Mouse (Mus musculus) forebrain, embryonic 12.5 days (tissue): ENCODE measurements at regions not wholly inside any gene's neighbourhood (a gene's known extent, or its start where the extent isn't known, plus 50 kb on each side); places are given as distances from the start of the nearest gene placed in this dataset.

Source experiments
- ATAC-seq: fragments of 200-750 bp; cut with Nextera tagmentation; 2 replicates; pipeline ENCODE4 v1.8.0; 2017; ENCODE audit warnings: moderate TSS enrichment; ENCODE audit not compliant: low FRiP score
- H3K27ac ChIP-seq: fragments of 300-500 bp; sonication (generic); 2 replicates; pipeline ENCODE4 v1.5.1; 2016; ENCODE audit warnings: mild to moderate bottlenecking
- H3K27me3 ChIP-seq: fragments of 300-500 bp; sonication (generic); 2 replicates; pipeline ENCODE4 v1.6.1; 2016; ENCODE audit warnings: mild to moderate bottlenecking
- H3K36me3 ChIP-seq: fragments of 300-500 bp; sonication (generic); replicated peaks from 2 replicates; pipeline ENCODE4 v1.6.1; 2016; ENCODE audit warnings: mild to moderate bottlenecking
- H3K4me1 ChIP-seq: fragments of 300-500 bp; sonication (generic); 2 replicates; pipeline ENCODE4 v1.6.1; 2016
- H3K4me2 ChIP-seq: fragments of 300-500 bp; sonication (generic); 2 replicates; pipeline ENCODE4 v1.6.1; 2016; ENCODE audit warnings: mild to moderate bottlenecking, moderate library complexity
- H3K4me3 ChIP-seq: fragments of 300-500 bp; sonication (generic); replicated peaks from 2 replicates; pipeline ENCODE4 v1.5.1; 2016; ENCODE audit warnings: mild to moderate bottlenecking
- H3K9ac ChIP-seq: fragments of 300-500 bp; sonication (generic); 2 replicates; pipeline ENCODE4 v1.6.1; 2016; ENCODE audit warnings: mild to moderate bottlenecking
- H3K9me3 ChIP-seq: fragments of 300-500 bp; sonication (generic); 2 replicates; pipeline ENCODE4 v1.6.1; 2016
- WGBS: fragments of 180-500 bp; shearing (Covaris S2); methylation state at CpG from one replicate; pipeline ENCODE4 v1.1.7; 2016; 5-methylcytosine and 5-hydroxymethylcytosine counted together

DNA sequence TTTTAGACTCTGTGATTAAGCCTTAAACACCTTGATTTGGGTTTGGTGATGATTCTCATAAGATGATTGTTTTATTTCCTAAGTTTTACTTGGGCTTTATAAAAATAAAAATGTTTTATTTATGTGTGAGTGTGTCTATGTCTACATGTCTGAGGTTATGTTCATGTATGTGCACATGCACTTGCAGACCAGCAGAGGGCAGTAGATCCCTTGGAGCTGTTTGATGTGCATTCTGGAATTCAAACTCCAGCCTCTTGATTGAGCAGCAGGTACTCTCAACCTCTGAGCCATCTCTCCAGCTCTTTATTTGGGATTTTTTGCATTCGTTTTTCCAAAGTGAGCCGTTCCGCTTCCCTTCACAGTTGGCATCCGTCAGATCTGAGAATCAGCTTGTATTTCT, 161.8 kb upstream of the Mocs1 start:
- ATAC-seq, result no peak

DNA sequence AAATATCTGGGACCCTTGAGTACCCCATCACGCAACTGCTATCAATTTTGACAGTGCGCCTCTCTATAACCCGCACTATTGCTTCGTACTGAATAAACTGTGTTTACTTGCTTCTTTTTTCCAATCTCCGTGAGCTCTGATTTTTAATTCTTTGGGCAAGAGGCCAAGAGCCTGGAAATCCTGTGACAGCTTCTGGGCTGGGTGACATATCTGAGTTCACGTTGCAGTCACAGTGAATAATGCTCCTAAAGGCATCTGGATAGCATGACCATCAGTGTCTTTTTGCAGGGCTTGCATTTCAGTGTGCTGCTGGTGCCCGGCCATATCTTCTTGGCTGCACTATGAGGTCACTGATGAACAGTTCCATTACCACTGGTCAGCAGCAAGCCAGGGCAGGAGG, 158.2 kb upstream of the Mocs1 start:
- Histone ChIP-seq H3K27me3 (no peaks in the 10 kb centered on the region), H3K4me3 (no peak overlapping the region), H3K9me3 (0 out of 2 replicates have a peak, but pooled peaks cover 4% of the 10 kb centered on the region), H3K4me1 (peaks cover 4% of the 10 kb centered on the region; the same call in 1 of the 2 replicates), H3K27ac (no peak overlapping the region), H3K36me3 (no peaks in the 10 kb centered on the region), H3K9ac (no peak overlapping the region), H3K4me2 (no peak overlapping the region)
- 89% methylated on average over 7 of the region's 7 CpGs for WGBS
- ATAC-seq, result no peak

More for the DNA sequence above, 161.8 kb upstream of the Mocs1 start:
- no peaks in the 10 kb centered on the region for H3K4me1 ChIP-seq
- H3K27ac ChIP-seq, result no peak overlapping the region
- no peak overlapping the region for H3K4me2 ChIP-seq
- H3K4me3 ChIP-seq, result no peak overlapping the region
- H3K27me3 ChIP-seq, result peaks cover 5% of the 10 kb centered on the region; the same call in 1 of the 2 replicates
- H3K36me3 ChIP-seq, result no peaks in the 10 kb centered on the region
- 89% methylated on average over 4 of the region's 4 CpGs for WGBS
- H3K9me3 ChIP-seq, result 0 out of 2 replicates have a peak, but pooled peaks cover 4% of the 10 kb centered on the region
- no peak overlapping the region for H3K9ac ChIP-seq

DNA sequence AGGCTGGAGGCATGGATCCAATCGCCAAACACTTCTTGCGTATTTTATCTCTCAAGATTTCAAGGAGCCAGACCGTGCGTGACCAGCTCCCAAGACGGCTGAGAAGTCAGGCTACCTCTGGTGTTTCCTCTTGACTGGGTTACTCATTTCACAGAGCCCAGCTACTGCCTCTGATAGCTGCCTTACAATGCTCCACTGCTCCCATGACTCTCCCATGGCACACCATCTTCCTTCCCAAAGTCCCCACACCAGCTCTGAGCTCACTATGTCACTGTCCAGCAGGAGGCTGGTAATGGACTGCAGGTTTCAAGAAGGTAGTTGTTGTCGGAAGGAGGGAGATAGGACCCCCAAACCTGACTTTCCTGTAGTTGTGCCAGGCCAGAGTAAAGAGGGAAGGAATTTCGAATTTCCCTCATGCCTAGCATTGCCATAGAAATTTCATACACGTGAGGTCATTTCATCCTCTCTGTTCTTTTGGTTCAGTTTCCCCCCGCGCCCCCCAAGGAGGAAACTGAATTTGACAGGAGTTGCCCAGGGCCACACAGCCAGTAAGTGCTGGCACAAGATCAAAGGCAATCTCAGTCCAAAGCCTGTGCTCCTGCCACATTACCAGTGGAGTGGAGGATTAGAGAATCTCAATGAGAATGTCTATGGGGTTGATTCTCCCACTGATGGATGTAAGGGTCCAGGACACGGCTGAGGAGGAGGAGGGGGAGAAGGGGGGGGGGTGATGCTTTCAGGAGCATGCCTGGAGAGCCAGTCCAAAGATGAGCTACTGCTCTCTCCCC, 155.3 kb upstream of the Mocs1 start:
- no peaks in the 10 kb centered on the region for H3K36me3 ChIP-seq
- WGBS, result 69% methylated on average over 11 of the region's 11 CpGs
- H3K9me3 ChIP-seq, result 0 out of 2 replicates have a peak, but pooled peaks cover 4% of the 10 kb centered on the region
- H3K4me3 ChIP-seq, result no peak overlapping the region
- no peak overlapping the region for H3K27ac ChIP-seq
- ATAC-seq, result 0 out of 2 replicates have a peak, but pooled peaks have one; percentile 36
- H3K4me2 ChIP-seq, result no peak overlapping the region
- H3K4me1 ChIP-seq, result peaks cover 4% of the 10 kb centered on the region; the same call in 1 of the 2 replicates
- H3K9ac ChIP-seq, result no peak overlapping the region
- H3K27me3 ChIP-seq, result 0 out of 2 replicates have a peak, but pooled peaks cover 6% of the 10 kb centered on the region

DNA sequence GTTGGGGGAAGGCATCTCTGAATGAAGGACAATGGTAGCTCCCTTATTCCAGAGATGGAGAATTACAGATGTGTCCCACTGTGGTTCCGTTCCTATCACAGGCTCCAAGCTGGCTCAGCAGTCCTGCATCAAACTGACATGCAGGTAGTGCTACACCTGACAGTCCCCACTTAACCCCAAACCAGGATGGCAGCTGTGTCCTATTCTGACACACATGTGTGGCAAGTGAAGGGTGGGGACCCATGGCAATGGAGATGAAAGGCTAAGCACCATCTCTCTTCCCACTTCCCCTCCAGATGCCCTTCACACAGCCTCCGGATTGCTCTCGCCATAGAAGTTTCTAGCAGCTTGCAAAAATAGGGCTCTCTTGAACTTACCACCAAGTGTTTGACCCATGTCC, 153.2 kb upstream of the Mocs1 start:
- no peak for ATAC-seq
- 0 out of 2 replicates have a peak, but pooled peaks cover 4% of the 10 kb centered on the region for H3K9me3 ChIP-seq

DNA sequence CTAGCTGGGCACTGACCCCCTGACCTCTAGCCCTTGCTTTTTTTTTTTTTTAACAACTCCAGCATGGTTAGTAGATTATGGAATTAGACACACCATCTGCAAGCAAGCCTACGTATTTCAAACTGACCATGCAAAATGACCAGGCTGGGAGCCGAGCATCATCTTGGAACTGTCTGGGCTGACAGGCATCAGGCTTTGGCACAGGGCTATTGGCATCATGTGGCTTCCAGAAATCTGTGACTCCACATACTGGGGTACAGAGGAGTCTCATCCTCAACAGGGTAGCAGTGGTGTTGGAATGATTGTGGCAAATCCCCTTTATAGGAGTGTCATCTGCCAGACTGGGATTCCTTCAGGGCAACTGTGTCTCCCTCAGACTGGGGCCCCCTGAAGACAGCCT, 152.7 kb upstream of the Mocs1 start:
- Histone ChIP-seq H3K27ac (no peak overlapping the region), H3K9me3 (no peaks in the 10 kb centered on the region), H3K36me3 (no peaks in the 10 kb centered on the region), H3K4me3 (no peak overlapping the region), H3K4me1 (peaks cover 4% of the 10 kb centered on the region; the same call in 1 of the 2 replicates), H3K9ac (no peak overlapping the region), H3K27me3 (0 out of 2 replicates have a peak, but pooled peaks cover 6% of the 10 kb centered on the region), H3K4me2 (no peak overlapping the region)
- 77% methylated on average over 2 of the region's 2 CpGs for WGBS
- no peak for ATAC-seq

More for the DNA sequence above, 153.2 kb upstream of the Mocs1 start:
- H3K27ac ChIP-seq, result no peak overlapping the region
- no peaks in the 10 kb centered on the region for H3K36me3 ChIP-seq
- no peak overlapping the region for H3K4me3 ChIP-seq
- H3K9ac ChIP-seq, result no peak overlapping the region
- H3K27me3 ChIP-seq, result 0 out of 2 replicates have a peak, but pooled peaks cover 6% of the 10 kb centered on the region
- H3K4me1 ChIP-seq, result peaks cover 4% of the 10 kb centered on the region; the same call in 1 of the 2 replicates
- no peak overlapping the region for H3K4me2 ChIP-seq
- 97% methylated on average over 3 of the region's 3 CpGs for WGBS

DNA sequence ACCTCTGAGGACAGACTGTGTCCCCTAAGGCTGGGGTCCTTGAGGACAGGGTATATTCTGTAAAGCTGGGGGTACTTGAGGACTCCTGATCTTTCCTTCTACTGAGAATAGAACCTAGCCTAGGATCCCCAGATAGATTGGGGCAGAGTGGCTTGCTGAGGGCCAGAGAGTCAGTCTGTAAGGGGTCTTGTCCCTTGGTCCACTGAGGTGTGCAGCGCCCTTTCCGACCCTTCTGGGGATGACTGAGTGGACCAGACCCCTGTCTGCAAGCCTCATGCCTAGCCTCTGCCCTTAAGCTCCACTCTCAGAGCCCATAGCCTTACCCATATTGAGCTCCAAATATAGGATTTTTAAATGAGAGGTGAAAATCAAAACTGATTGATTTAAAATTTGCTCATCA, 152.2 kb upstream of the Mocs1 start:
- no peak overlapping the region for H3K4me3 ChIP-seq
- H3K9me3 ChIP-seq, result no peaks in the 10 kb centered on the region
- 92% methylated on average over 2 of the region's 2 CpGs for WGBS
- H3K4me2 ChIP-seq, result no peak overlapping the region
- H3K27me3 ChIP-seq, result 0 out of 2 replicates have a peak, but pooled peaks cover 6% of the 10 kb centered on the region
- no peak for ATAC-seq
- H3K27ac ChIP-seq, result no peak overlapping the region
- H3K4me1 ChIP-seq, result peaks cover 4% of the 10 kb centered on the region; the same call in 1 of the 2 replicates
- no peaks in the 10 kb centered on the region for H3K36me3 ChIP-seq
- no peak overlapping the region for H3K9ac ChIP-seq

DNA sequence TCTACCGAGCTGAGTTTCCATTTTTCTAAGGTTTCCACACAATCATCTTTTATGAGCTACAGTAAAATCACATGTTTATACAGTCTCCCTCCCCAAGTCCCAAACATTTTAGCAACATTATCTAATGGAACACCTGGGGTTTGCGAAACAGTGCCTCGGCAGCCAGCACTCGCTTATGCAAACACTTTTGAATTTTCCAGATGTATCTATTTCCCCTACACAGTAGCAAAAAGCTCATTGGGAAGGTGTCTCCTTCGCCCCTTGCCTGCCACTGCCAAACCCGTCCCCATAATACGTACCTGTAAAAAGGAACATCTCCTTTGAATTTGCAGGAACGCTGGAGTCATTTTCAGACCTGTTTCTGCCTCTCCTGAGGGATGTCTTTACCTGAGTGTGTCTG, 149.6 kb upstream of the Mocs1 start:
- Histone ChIP-seq H3K9me3 (no peaks in the 10 kb centered on the region), H3K36me3 (no peaks in the 10 kb centered on the region), H3K27ac (no peak overlapping the region), H3K4me2 (no peak overlapping the region), H3K9ac (no peak overlapping the region), H3K4me1 (no peaks in the 10 kb centered on the region), H3K4me3 (no peak overlapping the region), H3K27me3 (0 out of 2 replicates have a peak, but pooled peaks cover 6% of the 10 kb centered on the region)
- WGBS, result 84% methylated on average over 8 of the region's 8 CpGs
- no peak for ATAC-seq

DNA sequence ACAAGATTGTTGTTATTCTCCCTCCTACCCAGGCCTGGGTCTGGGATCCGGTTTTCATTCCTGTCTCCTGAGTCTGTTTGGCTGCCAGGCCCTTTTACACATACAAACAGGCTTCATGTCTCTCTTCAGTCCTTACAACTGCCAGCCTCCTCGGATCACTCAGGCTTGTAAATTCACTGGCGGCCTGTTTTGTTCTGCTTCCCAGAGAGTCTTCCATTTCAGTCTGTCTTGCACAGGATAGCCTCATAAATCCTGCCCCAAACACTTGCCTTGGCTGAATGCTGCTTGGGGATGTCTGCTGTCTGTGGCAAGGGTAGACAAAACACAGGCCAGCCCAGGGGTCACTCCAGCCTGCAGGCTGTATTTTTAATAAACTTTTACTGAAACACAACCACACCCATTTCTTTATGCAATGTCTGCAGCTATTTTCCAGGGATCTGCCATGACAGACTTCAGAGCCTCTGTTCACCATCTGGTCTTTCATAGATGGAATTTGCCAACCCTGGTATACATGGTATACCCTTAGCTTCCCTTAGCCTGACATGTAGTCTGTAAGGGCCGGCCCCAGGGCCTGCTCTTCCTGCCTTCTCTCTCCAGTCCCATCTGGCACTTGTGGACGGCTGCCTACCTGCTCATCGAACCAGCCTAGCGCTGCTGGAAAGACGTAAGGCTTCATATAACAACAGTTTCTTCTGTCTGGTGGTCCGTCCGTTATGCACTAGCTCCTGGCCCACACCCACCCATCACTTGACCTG, 149.0 kb upstream of the Mocs1 start:
- Histone ChIP-seq H3K36me3 (no peaks in the 10 kb centered on the region), H3K27ac (no peak overlapping the region), H3K4me3 (no peak overlapping the region), H3K4me2 (no peak overlapping the region), H3K4me1 (no peaks in the 10 kb centered on the region), H3K9ac (no peak overlapping the region), H3K27me3 (0 out of 2 replicates have a peak, but pooled peaks cover 6% of the 10 kb centered on the region), H3K9me3 (no peaks in the 10 kb centered on the region)
- 80% methylated on average over 10 of the region's 10 CpGs for WGBS
- no peak for ATAC-seq

DNA sequence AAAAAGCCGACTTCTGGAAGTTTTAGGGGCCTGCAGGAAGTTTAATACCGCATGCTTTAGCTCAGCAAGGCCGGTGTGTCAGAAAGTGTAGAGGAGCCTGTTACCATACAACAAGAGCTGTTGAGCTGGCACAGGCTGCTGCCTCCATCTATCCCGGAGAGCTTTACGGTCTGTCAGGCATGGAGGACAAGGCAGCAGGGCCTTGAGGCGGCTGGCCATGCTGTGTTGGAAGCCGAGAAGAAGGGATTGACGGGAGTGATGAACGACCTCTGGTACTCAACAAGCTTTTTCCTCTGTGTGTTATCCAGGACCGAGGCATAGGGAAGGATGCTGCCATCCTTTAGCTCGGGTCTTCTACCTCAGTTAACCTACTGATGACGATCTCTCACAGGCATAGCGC, 146.8 kb upstream of the Mocs1 start:
- no peak for ATAC-seq
- Histone ChIP-seq H3K9me3 (no peaks in the 10 kb centered on the region), H3K27me3 (no peaks in the 10 kb centered on the region), H3K4me1 (no peaks in the 10 kb centered on the region), H3K4me3 (no peak overlapping the region), H3K9ac (no peak overlapping the region), H3K27ac (no peak overlapping the region), H3K36me3 (no peaks in the 10 kb centered on the region), H3K4me2 (no peak overlapping the region)
- WGBS, result 94% methylated on average over 13 of the region's 13 CpGs

DNA sequence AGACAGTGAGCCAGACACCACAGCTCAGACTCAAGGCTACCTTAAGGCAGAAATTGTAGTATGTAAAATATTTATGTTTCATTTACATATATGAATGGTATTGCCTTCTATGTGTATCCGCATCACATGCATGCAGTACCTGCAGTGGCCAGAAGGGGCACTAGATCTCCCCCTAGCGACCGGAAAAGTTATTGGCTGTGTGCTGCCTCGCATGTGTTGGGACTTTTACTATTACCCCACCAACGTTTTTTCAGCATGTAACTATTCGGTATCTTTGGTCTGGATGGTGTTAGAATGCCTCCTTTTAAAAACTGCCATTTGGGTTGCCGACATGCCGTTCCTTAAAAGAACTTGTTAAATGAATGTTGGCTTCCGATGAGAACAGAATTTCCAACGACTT, 145.7 kb upstream of the Mocs1 start:
- H3K27me3 ChIP-seq, result no peaks in the 10 kb centered on the region
- no peaks in the 10 kb centered on the region for H3K36me3 ChIP-seq
- no peak overlapping the region for H3K4me2 ChIP-seq
- no peak overlapping the region for H3K4me3 ChIP-seq
- H3K4me1 ChIP-seq, result no peaks in the 10 kb centered on the region
- ATAC-seq, result no peak
- no peak overlapping the region for H3K9ac ChIP-seq
- H3K27ac ChIP-seq, result no peak overlapping the region
- no peaks in the 10 kb centered on the region for H3K9me3 ChIP-seq
- WGBS, result 81% methylated on average over 10 of the region's 10 CpGs

DNA sequence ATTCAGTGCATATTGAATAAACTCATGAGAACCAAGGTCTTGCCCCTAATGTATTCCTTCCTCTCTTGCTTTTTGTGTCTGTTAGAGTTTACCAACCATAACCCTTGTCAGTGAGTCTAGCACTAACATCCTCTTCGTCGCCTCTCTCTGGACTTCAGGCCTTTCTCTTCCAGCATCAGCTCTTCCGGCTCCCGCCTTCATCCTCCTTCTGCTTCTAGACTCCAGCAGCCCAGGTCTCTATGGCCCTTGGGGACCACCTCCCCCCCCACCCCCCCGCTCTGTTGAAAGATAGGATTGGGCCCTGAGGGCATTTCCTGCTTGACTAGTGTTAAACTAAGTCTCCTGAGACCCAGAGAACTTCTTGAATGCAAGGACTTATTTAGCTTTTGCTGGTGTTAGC, 144.7 kb upstream of the Mocs1 start:
- Histone ChIP-seq H3K27me3 (no peaks in the 10 kb centered on the region), H3K9ac (no peak overlapping the region), H3K36me3 (no peaks in the 10 kb centered on the region), H3K4me1 (no peaks in the 10 kb centered on the region), H3K4me3 (no peak overlapping the region), H3K27ac (no peak overlapping the region), H3K9me3 (no peaks in the 10 kb centered on the region), H3K4me2 (no peak overlapping the region)
- no peak for ATAC-seq
- 91% methylated on average over 5 of the region's 5 CpGs for WGBS

DNA sequence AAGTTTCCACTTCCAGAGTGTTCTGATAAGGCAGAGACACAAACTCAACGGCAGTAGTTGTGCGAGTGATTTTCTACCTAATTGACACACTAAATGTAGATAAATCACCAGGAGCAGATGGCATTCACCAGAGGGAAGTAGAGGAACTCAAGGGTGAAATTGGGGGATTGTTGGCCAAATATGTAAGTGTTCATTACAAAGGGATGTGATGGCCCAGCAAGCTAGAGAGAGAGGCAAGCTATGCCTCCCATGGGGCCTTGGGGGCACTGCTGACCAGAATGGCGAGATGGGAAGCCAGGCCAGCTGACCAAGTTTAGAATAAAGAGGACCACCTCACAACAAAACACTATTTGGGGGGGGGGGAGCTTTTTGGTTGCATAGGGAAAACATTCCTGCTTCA, 136.5 kb upstream of the Mocs1 start:
- no peak overlapping the region for H3K4me2 ChIP-seq
- 76% methylated on average over 3 of the region's 3 CpGs for whole genome bisulfite sequencing
- no peak for ATAC-seq
- no peak overlapping the region for H3K9ac ChIP-seq
- H3K4me3 ChIP-seq, result no peak overlapping the region
- no peaks in the 10 kb centered on the region for H3K4me1 ChIP-seq
- H3K36me3 ChIP-seq, result no peaks in the 10 kb centered on the region
- H3K27me3 ChIP-seq, result no peaks in the 10 kb centered on the region
- no peaks in the 10 kb centered on the region for H3K9me3 ChIP-seq
- H3K27ac ChIP-seq, result no peak overlapping the region
